Mouse (Mus musculus) brain, embryonic 14.5 days (tissue): ENCODE results near the gene Dnase1l3.

Experiments used
- CTCF ChIP-seq: fragments of 200-500 bp; IDR thresholded peaks from 2 replicates; pipeline ENCODE4 v1.5.1; 2012; ENCODE audit warnings: inconsistent platforms, mild to moderate bottlenecking, moderate library complexity, borderline replicate concordance; ENCODE audit not compliant: insufficient read depth, insufficient read length; ENCODE audit errors: extremely low read depth
- POLR2A ChIP-seq: fragments of 200-500 bp; IDR thresholded peaks from 2 replicates; pipeline ENCODE4 v1.6.1; 2012; ENCODE audit warnings: mild to moderate bottlenecking, inconsistent platforms, borderline replicate concordance; ENCODE audit not compliant: poor library complexity, insufficient read depth, insufficient read length, severe bottlenecking; ENCODE audit errors: extremely low read depth

DNA sequence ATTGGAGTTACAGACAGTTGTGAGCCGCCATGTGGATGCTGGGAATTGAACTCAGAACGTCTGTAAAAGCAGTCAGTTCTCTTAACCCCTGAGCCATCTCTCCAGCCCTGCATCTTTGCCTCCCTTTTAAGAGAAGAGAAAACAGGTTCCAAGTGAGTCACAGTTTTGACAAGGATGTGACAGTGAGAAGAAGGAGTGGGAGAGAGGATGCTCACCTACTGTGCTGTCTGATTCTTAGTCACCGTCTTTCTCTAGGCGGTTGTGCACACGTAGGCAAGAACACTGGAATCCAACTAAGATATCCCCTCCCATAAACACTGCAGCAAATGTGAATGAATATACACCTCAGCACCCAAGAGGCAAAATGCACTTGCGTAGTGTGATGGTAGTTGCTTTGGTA, 19.2 kb downstream of the Dnase1l3 start:
- no peak for TF ChIP-seq CTCF
- TF ChIP-seq POLR2A: no peak
